ENCODE assay signal across 9 mouse cellular contexts in genomic region chr8:54724668-54725035, GRCm38 (mm10).
A peak's percentile ranks its signal among the peaks of the same experiment; 100 is the strongest.
DNase-seq lines count a peak whose midpoint lies in the region; ATAC-seq and TF ChIP-seq lines count a peak whose summit lies in the region.
"Had no signal": no experiment of that assay in that cellular context is flagged by ENCODE, and none has a peak within 500 bp of the region (broad histone marks: within the 10 kb centered on the region; RNA-seq: fewer than 3 reads in every experiment).

No protein-coding gene starts in this region.

- no peak for DNase-seq in heart, postnatal 0 days (ENCODE audit: low spot score)
- no peak for DNase-seq in heart, postnatal 25 days (ENCODE audit: low spot score)
- no peak for DNase-seq in hindbrain, embryonic 10.5 days (ENCODE audit: low spot score)
- no peak for DNase-seq in midbrain, embryonic 11.5 days (ENCODE audit: low spot score, missing footprints)
- DNase-seq in adrenal gland, adult (ENCODE audit: inconsistent age in 2 of 2, low spot score in 1 of 2) = no peak
- DNase-seq in cerebellum, adult 8-10 months = no peak

- H3K9me3 ChIP-seq in heart, postnatal 0 days (replicated peaks; ENCODE audit: control insufficient read depth, low read length) = no peaks in the 10 kb centered on the region
- H3K9me3 ChIP-seq in hindbrain, embryonic 10.5 days = no peaks in the 10 kb centered on the region
- no peaks in the 10 kb centered on the region for H3K9me3 ChIP-seq in midbrain, embryonic 11.5 days (ENCODE audit: control insufficient read depth, low read length)

- ATAC-seq in heart, postnatal 0 days (ENCODE audit: insufficient read depth, low read depth) = no peak
- ATAC-seq in midbrain, embryonic 11.5 days (ENCODE audit: low FRiP score) = peak; percentile 57
- ATAC-seq in monocyte, adult 5-6 weeks (replicated peaks; ENCODE audit: insufficient number of reproducible peaks, low FRiP score, low TSS enrichment, poor library complexity, severe bottlenecking) = no peak

- H3K4me2 ChIP-seq in heart, postnatal 0 days (ENCODE audit: low read depth, low read length) = peak overlapping the region; percentile 59
- peak overlapping the region; percentile 54 for H3K4me2 ChIP-seq in midbrain, embryonic 11.5 days

- no peak for TF ChIP-seq EP300 in heart, postnatal 0 days (IDR thresholded peaks at IDR 0.05; ENCODE audit: low read depth)

- TF ChIP-seq CTCF in heart, postnatal 0 days (IDR thresholded peaks at IDR 0.05; ENCODE audit: low read depth) = no peak
- no peak for TF ChIP-seq CTCF in cortical plate, adult 2 months (IDR thresholded peaks at IDR 0.05; ENCODE audit: extremely low read depth, insufficient read depth, low read length)

- no peak for TF ChIP-seq POLR2A in cortical plate, adult 2 months (IDR thresholded peaks at IDR 0.05; ENCODE audit: extremely low read depth, insufficient read depth, low read length)

- H3K4me3 ChIP-seq in heart, postnatal 0 days (ENCODE audit: low read depth, low read length) = peak overlapping the region; percentile 33
- peak overlapping the region; percentile 53 for H3K4me3 ChIP-seq in cortical plate, adult 2 months (ENCODE audit: insufficient read depth, low read length)
- H3K4me3 ChIP-seq in hindbrain, embryonic 10.5 days = peak overlapping the region; percentile 60
- H3K4me3 ChIP-seq in midbrain, embryonic 11.5 days (ENCODE audit: low read depth, low read length) = peak overlapping the region; percentile 51

- no peak overlapping the region for H3K9ac ChIP-seq in heart, postnatal 0 days (replicated peaks; ENCODE audit: low read depth, low read length)
- peak overlapping the region; percentile 45 for H3K9ac ChIP-seq in midbrain, embryonic 11.5 days (ENCODE audit: low read length)

- no peaks in the 10 kb centered on the region for H3K27me3 ChIP-seq in heart, postnatal 0 days (ENCODE audit: control insufficient read depth, insufficient read depth, low read length)
- no peaks in the 10 kb centered on the region for H3K27me3 ChIP-seq in hindbrain, embryonic 10.5 days (ENCODE audit: insufficient read depth, poor library complexity, severe bottlenecking)
- no peaks in the 10 kb centered on the region for H3K27me3 ChIP-seq in midbrain, embryonic 11.5 days (ENCODE audit: control insufficient read depth, insufficient read depth, low read length)

- H3K4me1 ChIP-seq in heart, postnatal 0 days (ENCODE audit: control insufficient read depth, insufficient read depth) = no peaks in the 10 kb centered on the region
- H3K4me1 ChIP-seq in cortical plate, adult 2 months (ENCODE audit: control insufficient read depth, insufficient read depth, low read length) = no peaks in the 10 kb centered on the region
- H3K4me1 ChIP-seq in hindbrain, embryonic 10.5 days (replicated peaks) = peaks cover 5% of the 10 kb centered on the region; the same call in 1 of the 2 replicates
- H3K4me1 ChIP-seq in midbrain, embryonic 11.5 days (ENCODE audit: control insufficient read depth, insufficient read depth, low read length) = 0 out of 2 replicates have a peak, but pooled peaks cover 5% of the 10 kb centered on the region

- H3K27ac ChIP-seq in heart, postnatal 0 days (ENCODE audit: low read depth) = no peak overlapping the region
- H3K27ac ChIP-seq in cortical plate, adult 2 months (ENCODE audit: insufficient read depth, low read length) = no peak overlapping the region
- no peak overlapping the region for H3K27ac ChIP-seq in hindbrain, embryonic 10.5 days
- H3K27ac ChIP-seq in midbrain, embryonic 11.5 days (ENCODE audit: low read depth, low read length) = no peak overlapping the region
- H3K27ac ChIP-seq: macrophage had no signal

- intact Hi-C loops in heart, postnatal 25 days (cut with DNase I) = no loop called here

- WGBS in heart, postnatal 0 days = 28% methylated on average over 8 of the region's 8 CpGs
- WGBS in hindbrain, embryonic 10.5 days = 29% methylated on average over 8 of the region's 8 CpGs
- 22% methylated on average over 8 of the region's 8 CpGs for WGBS in midbrain, embryonic 11.5 days

- H3K36me3 ChIP-seq in heart, postnatal 0 days (replicated peaks; ENCODE audit: control insufficient read depth, insufficient read depth, low read length) = no peaks in the 10 kb centered on the region
- H3K36me3 ChIP-seq in hindbrain, embryonic 10.5 days = no peaks in the 10 kb centered on the region
- no peaks in the 10 kb centered on the region for H3K36me3 ChIP-seq in midbrain, embryonic 11.5 days (ENCODE audit: control insufficient read depth, insufficient read depth, low read length)
